Mouse (Mus musculus) neutrophil, adult 83 days (primary cell): Measurements from ENCODE around the gene Gbx2. TPM values are rescaled to one million over a fixed set of nuclear protein-coding genes. Genes with fewer than 3 reads are reported as not detected.

Source experiments
- total RNA-seq, 2 experiments: library from RNA; stranded (reverse); gene quantifications; one replicate each; pipeline ENCODE4 v1.2.4; 2023

The Gbx2 gene
- not detected for total RNA-seq

DNA sequence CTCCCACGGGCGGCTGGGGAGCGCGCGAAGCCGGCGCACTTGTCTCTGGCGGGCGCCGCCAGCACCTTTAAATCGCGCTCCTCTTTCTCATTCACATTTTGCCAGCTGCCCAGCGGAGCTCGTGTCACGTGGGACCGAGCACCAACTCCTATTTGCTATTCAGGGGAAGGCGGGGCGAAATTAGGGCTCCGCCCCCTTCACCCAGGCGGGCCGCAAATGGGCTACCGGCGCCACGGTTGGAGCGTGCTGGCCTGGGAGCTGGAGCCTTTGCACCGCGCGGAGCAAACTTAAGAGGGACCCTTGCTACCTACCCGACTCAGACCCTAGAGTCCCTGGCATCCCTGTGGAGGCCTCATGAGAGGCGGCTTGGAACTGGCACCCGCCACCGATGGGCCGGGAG, at the start of gene Gbx2:
Gene Gbx2 (minus strand): TSS at position 60 of the 400 bp plus-strand sequence.

Other genes starting within 250 kb of the Gbx2 start
- gene Asb18, start 83.5 kb upstream of the Gbx2 start, total RNA-seq = not detected
- gene Iqca, start 222.2 kb upstream of the Gbx2 start, total RNA-seq = not detected